ENCODE assay signal across 37 mouse cellular contexts in genomic region chr13:59647484-59647883, GRCm38 (mm10). TPM values are rescaled to one million over a fixed set of nuclear protein-coding genes. Genes with fewer than 3 reads are reported as not detected.
DNase-seq lines count a peak whose midpoint lies in the region; ATAC-seq and TF ChIP-seq lines count a peak whose summit lies in the region.
"Had no signal": no experiment of that assay in that cellular context is flagged by ENCODE, and none has a peak within 500 bp of the region (broad histone marks: within the 10 kb centered on the region; RNA-seq: fewer than 3 reads in every experiment).

No protein-coding gene starts in this region.

- in situ Hi-C loops in ES-E14 (cut with MboI; ENCODE audit: low sequenced_read_pairs in 2 of 2, unreplicated experiment in 2 of 2), result no loop called here

- no peak overlapping the region for H3K4me3 ChIP-seq in heart, embryonic 10.5 days
- no peak overlapping the region for H3K4me3 ChIP-seq in kidney, postnatal 0 days (replicated peaks; ENCODE audit: low read depth, low read length)
- H3K4me3 ChIP-seq in kidney, adult 2 months (ENCODE audit: insufficient read depth, low read depth, low read length), result no peak overlapping the region
- no peak overlapping the region for H3K4me3 ChIP-seq in ES-E14 (ENCODE audit: insufficient read depth in 1 of 2, low read depth in 1 of 2, low read length in 2 of 2, poor library complexity in 1 of 2, severe bottlenecking in 1 of 2)
- H3K4me3 ChIP-seq: embryonic facial prominence, embryonic 13.5 days; erythroblast, embryonic 14.5 days; forebrain, embryonic 15.5 days; hindbrain, embryonic 13.5 days; limb, embryonic 10.5 days; limb, embryonic 15.5 days; midbrain, embryonic 12.5 days; myocyte; neural tube, embryonic 12.5 days had no signal

- DNase-seq in heart, embryonic 10.5 days (ENCODE audit: low spot score), result no peak
- no peak for DNase-seq in heart, adult 18-20 months
- DNase-seq in kidney, postnatal 0 days (ENCODE audit: low spot score), result no peak
- DNase-seq in kidney, adult 2 months, result no peak
- no peak for DNase-seq in ES-E14 (ENCODE audit: low read depth, low spot score)
- DNase-seq in right cerebral cortex, postnatal 4 days, result no peak
- DNase-seq: adrenal gland, postnatal 14 days; B cell, adult 2 months; cerebellum, postnatal 10 days; gastrocnemius, postnatal 10 days; heart, postnatal 36 days; kidney, postnatal 4 days; layer of hippocampus, postnatal 36 days; lung, postnatal 14 days; right cerebral cortex, adult 18-20 months; thymus, adult 2 months; thymus, postnatal 36 days had no signal

- no peak for TF ChIP-seq POLR2A in kidney, adult 2 months (IDR thresholded peaks at IDR 0.05; ENCODE audit: low read depth, low read length)

- no peak overlapping the region for H3K4me2 ChIP-seq in kidney, postnatal 0 days (ENCODE audit: low read length)
- H3K4me2 ChIP-seq: embryonic facial prominence, embryonic 13.5 days; forebrain, embryonic 15.5 days; hindbrain, embryonic 13.5 days; limb, embryonic 15.5 days; lung, embryonic 14.5 days; midbrain, embryonic 12.5 days; neural tube, embryonic 12.5 days had no signal

- H3K27ac ChIP-seq in heart, embryonic 10.5 days, result 0 out of 2 replicates have a peak overlapping the region, but pooled peaks have one; percentile 63
- peak overlapping the region; percentile 50; the same call in 1 of the 2 replicates for H3K27ac ChIP-seq in kidney, postnatal 0 days
- H3K27ac ChIP-seq in kidney, adult 2 months (ENCODE audit: insufficient read depth, low read depth, low read length), result no peak overlapping the region
- H3K27ac ChIP-seq in ES-E14 (ENCODE audit: insufficient read depth, low read depth, low read length, poor library complexity, severe bottlenecking), result peak overlapping the region; percentile 69; the same call in 1 of the 2 replicates
- H3K27ac ChIP-seq: forebrain, embryonic 15.5 days; hindbrain, embryonic 13.5 days; liver, embryonic 14.5 days; neural tube, embryonic 12.5 days had no signal

- 86% methylated on average over 6 of the region's 6 CpGs for WGBS in heart, embryonic 10.5 days
- 57% methylated on average over 6 of the region's 6 CpGs for WGBS in kidney, postnatal 0 days
- WGBS in kidney, adult 2 months, result 77% methylated on average over 6 of the region's 6 CpGs

- no peak for TF ChIP-seq CTCF in kidney, postnatal 0 days (IDR thresholded peaks at IDR 0.05; ENCODE audit: low read depth)
- no peak for TF ChIP-seq CTCF in kidney, adult 2 months (conservative IDR thresholded peaks at IDR 0.05; ENCODE audit: insufficient read depth, insufficient read length, low read depth, low read length)

- no peak for ATAC-seq in kidney, postnatal 0 days (replicated peaks; ENCODE audit: low FRiP score, low read depth)
- peak; percentile 61 for ATAC-seq in granulocyte monocyte progenitor cell, adult 5-6 weeks (replicated peaks; ENCODE audit: poor library complexity, severe bottlenecking)
- ATAC-seq: forebrain, embryonic 15.5 days; intestine, postnatal 0 days had no signal

- H3K9me3 ChIP-seq in heart, embryonic 10.5 days, result no peaks in the 10 kb centered on the region
- H3K9me3 ChIP-seq in kidney, postnatal 0 days (replicated peaks; ENCODE audit: low read length), result no peaks in the 10 kb centered on the region
- H3K9me3 ChIP-seq in ES-E14 (ENCODE audit: control insufficient read depth, insufficient read depth, low read depth, low read length), result 0 out of 2 replicates have a peak, but pooled peaks cover 2% of the 10 kb centered on the region
- H3K9me3 ChIP-seq: embryonic facial prominence, embryonic 13.5 days; forebrain, embryonic 15.5 days; hindbrain, embryonic 13.5 days; limb, embryonic 10.5 days; limb, embryonic 15.5 days; midbrain, embryonic 12.5 days; neural tube, embryonic 12.5 days had no signal

- peaks cover 46% of the 10 kb centered on the region for H3K36me3 ChIP-seq in heart, embryonic 10.5 days
- no peaks in the 10 kb centered on the region for H3K36me3 ChIP-seq in kidney, postnatal 0 days (ENCODE audit: insufficient read depth, low read length)
- H3K36me3 ChIP-seq in kidney, adult 2 months (ENCODE audit: control insufficient read depth, insufficient read depth, low read length), result no peaks in the 10 kb centered on the region
- H3K36me3 ChIP-seq in ES-E14 (ENCODE audit: control insufficient read depth, insufficient read depth, low read length, poor library complexity, severe bottlenecking), result peaks cover 13% of the 10 kb centered on the region

- H3K9ac ChIP-seq in kidney, postnatal 0 days (ENCODE audit: low read depth, low read length), result no peak overlapping the region
- H3K9ac ChIP-seq in ES-E14 (ENCODE audit: insufficient read depth, low read depth, low read length, poor library complexity, severe bottlenecking), result 0 out of 2 replicates have a peak overlapping the region, but pooled peaks have one; percentile 20
- H3K9ac ChIP-seq: embryonic facial prominence, embryonic 13.5 days; forebrain, embryonic 15.5 days; hindbrain, embryonic 13.5 days; limb, embryonic 15.5 days; liver, embryonic 14.5 days; lung, embryonic 14.5 days; midbrain, embryonic 12.5 days; neural tube, embryonic 12.5 days had no signal

- H3K4me1 ChIP-seq in heart, embryonic 10.5 days, result peaks cover 43% of the 10 kb centered on the region
- H3K4me1 ChIP-seq in kidney, postnatal 0 days (replicated peaks; ENCODE audit: insufficient read depth, low read length), result peaks cover 4% of the 10 kb centered on the region; the same call in 1 of the 2 replicates
- H3K4me1 ChIP-seq in kidney, adult 2 months (ENCODE audit: control insufficient read depth, insufficient read depth, low read length), result no peaks in the 10 kb centered on the region; the same call in 1 of the 2 replicates
- peaks cover 20 to 31% of the 10 kb centered on the region in 2 experiments for H3K4me1 ChIP-seq in ES-E14 (ENCODE audit: control insufficient read depth in 2 of 2, insufficient read depth in 2 of 2, low read length in 2 of 2, poor library complexity in 1 of 2)

- no peaks in the 10 kb centered on the region for H3K27me3 ChIP-seq in heart, embryonic 10.5 days (ENCODE audit: insufficient read depth, poor library complexity, severe bottlenecking)
- H3K27me3 ChIP-seq in kidney, postnatal 0 days (ENCODE audit: insufficient read depth, low read length), result no peaks in the 10 kb centered on the region
- no peaks in the 10 kb centered on the region for H3K27me3 ChIP-seq in kidney, adult 2 months (replicated peaks; ENCODE audit: control insufficient read depth, insufficient read depth, low read length)
- H3K27me3 ChIP-seq: embryonic facial prominence, embryonic 13.5 days; forebrain, embryonic 15.5 days; hindbrain, embryonic 13.5 days; limb, embryonic 15.5 days; midbrain, embryonic 12.5 days; neural tube, embryonic 12.5 days had no signal

TF ChIP-seq in ES-E14, 5 proteins besides CTCF, POLR2A, EP300 and RAD21:
- TF ChIP-seq CHD2 (IDR thresholded peaks at IDR 0.05; ENCODE audit: low read depth, low read length) (no peak), MAFK (IDR thresholded peaks at IDR 0.05; ENCODE audit: insufficient read depth, low read depth, low read length) (no peak), ZNF384 (IDR thresholded peaks at IDR 0.05; ENCODE audit: low read depth, low read length) (no peak), HCFC1 (IDR thresholded peaks at IDR 0.05; ENCODE audit: borderline replicate concordance, insufficient read depth, low read length) (no peak), ZC3H11A (IDR thresholded peaks at IDR 0.05; ENCODE audit: borderline replicate concordance, low read depth, low read length) (no peak)

RNA-seq across cellular contexts. Expression of gene Golm1, which starts 28.1 kb away (rescaled TPM):
- 72.4 and 74.5 TPM in 2 replicates for polyA plus RNA-seq in heart, embryonic 10.5 days (2016; fragmentation: Nextera tagmentation; extraction: Ambion mirVana)
- 10 to 100 TPM; 14.6 to 19.4 TPM for total RNA-seq in heart, adult 18-20 months (2021)
- 22.9 and 23.0 TPM in 2 replicates for polyA plus RNA-seq in kidney, postnatal 0 days (2015; fragmentation: Nextera tagmentation; extraction: Ambion mirVana)
- 5.3 and 6.5 TPM in 2 replicates for polyA plus RNA-seq in kidney, adult 2 months (2012; rRNA removed)
- 93.8 and 132 TPM in 2 replicates for total RNA-seq in ES-E14 (2012; rRNA removed)
- 7.2 and 11.5 TPM in 2 replicates for total RNA-seq in granulocyte monocyte progenitor cell, adult 5-6 weeks (2014; fragmentation: Nextera tagmentation)
- 12.4 and 16.0 TPM in 2 replicates for total RNA-seq in granulocyte monocyte progenitor cell, adult 5-6 weeks (2017)

RNA-seq across cellular contexts. Expression of gene 4921517D22Rik, which starts 46.4 kb away (rescaled TPM):
- not detected in 2 replicates for polyA plus RNA-seq in heart, embryonic 10.5 days (2016; fragmentation: Nextera tagmentation; extraction: Ambion mirVana)
- not detected for total RNA-seq in heart, adult 18-20 months (2021)
- polyA plus RNA-seq in kidney, postnatal 0 days (2015; fragmentation: Nextera tagmentation; extraction: Ambion mirVana), result not detected in 2 replicates
- polyA plus RNA-seq in kidney, adult 2 months (2012; rRNA removed), result not detected in 2 replicates
- not detected in 2 replicates for total RNA-seq in ES-E14 (2012; rRNA removed)
- total RNA-seq in granulocyte monocyte progenitor cell, adult 5-6 weeks (2014; fragmentation: Nextera tagmentation), result not detected in 2 replicates
- not detected in 2 replicates for total RNA-seq in granulocyte monocyte progenitor cell, adult 5-6 weeks (2017)
- total RNA-seq: adrenal gland, postnatal 14 days; common myeloid progenitor, adult 5-6 weeks; gastrocnemius, postnatal 10 days; heart, postnatal 36 days; layer of hippocampus, adult 8-10 months; layer of hippocampus, postnatal 36 days; MEL; midbrain, postnatal 0 days had no signal
- polyA plus RNA-seq: embryonic facial prominence, embryonic 13.5 days; erythroblast, embryonic 14.5 days; forebrain, embryonic 15.5 days; heart, embryonic 16.5 days; hindbrain, embryonic 13.5 days; intestine, postnatal 0 days; kidney, embryonic 16.5 days; limb, embryonic 10.5 days; limb, embryonic 15.5 days; liver, embryonic 14.5 days; lung, embryonic 14.5 days; midbrain, embryonic 12.5 days; midbrain, postnatal 0 days; myocyte; neural tube, embryonic 12.5 days; spleen, adult 2 months; thymus, adult 2 months had no signal
